Mouse (Mus musculus) right cerebral cortex, adult 2 months (tissue): Measurements from ENCODE around the gene Ctnnd1.

Experiments
- DNase-seq, 2 experiments: peaks; one replicate each; pipeline ENCODE4 v3.0.0; 2021 to 2022; ENCODE audit warnings: low spot score in 2 of 2

The Ctnnd1 gene

GRCm38 (mm10) chr2:84647051-84647568 lies 3.5 kb downstream of the Ctnnd1 start:
- no peak for DNase-seq

- no peak for DNase-seq
Observed at GRCm38 (mm10) chr2:84646138-84646537, 4.4 kb downstream of the Ctnnd1 start.

- DNase-seq, result no peak
Observed at GRCm38 (mm10) chr2:84640833-84641232, 9.7 kb downstream of the Ctnnd1 start.

- DNase-seq, result no peak
Observed at GRCm38 (mm10) chr2:84638428-84639220, 11.9 kb downstream of the Ctnnd1 start.

GRCm38 (mm10) chr2:84637452-84638165 lies 13.0 kb downstream of the Ctnnd1 start:
- DNase-seq, result no peak

GRCm38 (mm10) chr2:84636231-84636741 lies 14.3 kb downstream of the Ctnnd1 start:
- no peak for DNase-seq

DNA sequence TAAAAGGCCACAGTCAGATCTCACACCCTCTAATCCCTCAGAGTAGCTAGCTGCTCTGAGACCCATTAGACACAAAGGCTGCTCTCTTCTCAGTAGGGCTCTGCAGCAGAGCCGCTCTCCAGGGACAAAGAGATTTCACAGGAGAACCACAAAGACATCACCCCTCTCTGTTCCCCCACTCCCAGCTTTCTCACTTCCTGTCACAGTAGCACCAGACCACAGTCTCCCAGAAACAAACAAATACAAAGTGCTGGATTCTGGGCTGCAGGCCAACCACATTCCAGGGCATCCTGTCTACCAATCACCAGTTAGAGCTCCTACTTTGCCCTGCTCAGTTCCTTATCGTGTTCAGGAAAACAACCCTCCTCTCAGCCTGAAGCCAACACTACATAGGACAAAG lies 15.0 kb downstream of the Ctnnd1 start:
- peak; percentile 71 to 82 for DNase-seq

DNA sequence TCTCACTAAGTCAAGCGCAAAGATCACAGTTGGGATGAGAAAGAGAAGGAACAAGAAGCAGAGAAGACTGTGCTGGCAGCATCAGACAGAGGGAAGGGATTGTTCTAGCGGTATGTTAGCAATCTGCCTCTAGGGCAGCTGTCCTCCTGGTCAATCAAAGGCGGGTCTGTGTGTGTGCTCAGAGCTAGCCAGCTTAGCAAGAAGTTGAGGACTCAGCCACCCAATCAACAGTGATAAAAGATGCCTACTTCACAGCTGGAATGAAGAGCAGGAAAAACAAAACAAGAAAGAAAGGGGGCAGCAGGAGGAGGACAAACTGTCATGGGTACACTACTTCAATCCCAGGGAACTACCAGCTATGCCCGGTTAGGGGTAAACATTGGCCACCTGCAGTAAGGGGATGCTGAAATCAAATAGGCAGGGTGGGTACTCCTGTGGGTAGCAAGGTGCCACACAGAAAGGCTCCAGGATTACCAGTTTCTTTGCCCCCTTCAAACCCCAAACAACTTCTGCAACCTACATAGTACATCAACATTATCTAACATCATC lies 15.6 kb downstream of the Ctnnd1 start:
- DNase-seq, result no peak

DNA sequence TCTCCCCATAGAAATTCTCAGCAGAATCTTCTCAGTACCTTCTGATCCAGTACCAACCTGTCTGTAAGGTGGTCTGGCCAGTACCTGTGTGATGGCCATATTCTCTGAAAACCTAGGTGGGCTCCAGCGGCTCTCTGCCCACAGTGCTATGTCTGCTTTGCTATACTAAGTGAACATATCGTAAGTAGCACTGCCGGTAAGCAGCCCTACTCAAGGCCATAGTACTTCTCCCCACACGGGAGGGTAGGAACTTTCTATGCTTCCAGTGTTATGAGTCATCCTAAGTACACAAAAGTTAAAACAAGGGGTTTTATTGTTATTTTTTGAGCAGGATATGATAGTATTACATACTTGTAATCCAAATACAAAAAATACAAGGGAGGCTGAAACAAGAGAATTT lies 16.6 kb downstream of the Ctnnd1 start:
- no peak for DNase-seq

- no peak for DNase-seq
Observed at GRCm38 (mm10) chr2:84632999-84633398, 17.6 kb downstream of the Ctnnd1 start.

- DNase-seq, result no peak
Observed at GRCm38 (mm10) chr2:84632001-84632400, 18.6 kb downstream of the Ctnnd1 start.

GRCm38 (mm10) chr2:84627036-84627435 lies 23.5 kb downstream of the Ctnnd1 start:
- no peak for DNase-seq

- DNase-seq, result no peak
Observed at GRCm38 (mm10) chr2:84626366-84626975, 24.1 kb downstream of the Ctnnd1 start.

- DNase-seq, result no peak
Observed at GRCm38 (mm10) chr2:84624201-84624600, 26.4 kb downstream of the Ctnnd1 start.

GRCm38 (mm10) chr2:84623428-84624119 lies 27.0 kb downstream of the Ctnnd1 start:
- no peak for DNase-seq

DNA sequence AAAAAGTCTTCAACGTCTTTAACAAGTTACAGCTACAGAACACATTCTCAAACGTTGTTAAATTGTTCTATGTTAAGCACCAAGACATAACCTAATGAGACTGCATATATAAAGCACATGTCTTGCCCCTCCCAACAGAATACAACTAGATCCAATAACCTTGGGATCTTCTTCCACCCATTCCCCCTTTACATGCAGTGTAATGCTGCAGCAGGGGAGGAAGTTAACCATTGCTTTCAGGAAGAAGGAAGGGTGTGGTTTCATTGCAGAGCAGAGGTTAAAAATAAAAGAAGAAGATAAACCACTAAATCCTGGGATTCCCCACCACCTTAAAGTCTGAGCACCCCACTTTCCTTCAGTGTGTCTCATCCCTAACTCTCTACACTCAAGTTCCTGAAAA lies 27.9 kb downstream of the Ctnnd1 start:
- no peak for DNase-seq

GRCm38 (mm10) chr2:84619646-84620340 lies 30.8 kb downstream of the Ctnnd1 start:
- no peak for DNase-seq

GRCm38 (mm10) chr2:84618914-84619313 lies 31.7 kb downstream of the Ctnnd1 start:
- no peak for DNase-seq

- DNase-seq, result peak in 1 of 2 experiments; percentile 33
Observed at GRCm38 (mm10) chr2:84617637-84618515, 32.7 kb downstream of the Ctnnd1 start.

- DNase-seq, result no peak
Observed at GRCm38 (mm10) chr2:84612764-84613163, 37.8 kb downstream of the Ctnnd1 start.
